Mouse (Mus musculus) CH12.LX (cell line): ENCODE measurements at regions not wholly inside any gene's neighbourhood (a gene's known extent, or its start where the extent isn't known, plus 50 kb on each side); places are given as distances from the start of the nearest gene placed in this dataset.

Source experiments
- DNase-seq: peaks from one replicate; pipeline ENCODE4 v3.0.0-alpha.2; 2013; ENCODE audit errors: extremely low read depth
- H3K27ac ChIP-seq: 2 replicates; pipeline ENCODE4 v1.5.1; 2012; ENCODE audit warnings: low read depth, mild to moderate bottlenecking, control low read depth, moderate library complexity; ENCODE audit not compliant: insufficient read depth
- H3K27me3 ChIP-seq: replicated peaks from 2 replicates; pipeline ENCODE3; 2012; ENCODE audit warnings: inconsistent platforms
- H3K36me3 ChIP-seq, 2 experiments: replicated peaks in 1 of 2; 2 replicates each; pipeline versions ENCODE3 to v1.6.1; 2012; ENCODE audit warnings: inconsistent platforms in 1 of 2, low read length in 1 of 2, mild to moderate bottlenecking in 1 of 2, mixed read lengths in 1 of 2, moderate library complexity in 1 of 2; ENCODE audit not compliant: control insufficient read depth in 1 of 2, insufficient read depth in 1 of 2
- H3K4me1 ChIP-seq, 2 experiments: 2 replicates each; pipeline ENCODE4 v1.6.1; 2012; ENCODE audit warnings: inconsistent platforms in 1 of 2, moderate library complexity in 1 of 2; ENCODE audit not compliant: insufficient read depth in 2 of 2, control insufficient read depth in 1 of 2
- H3K4me2 ChIP-seq: 2 replicates; pipeline ENCODE4 v1.6.1; 2012; ENCODE audit warnings: low read depth, mild to moderate bottlenecking, control low read depth; ENCODE audit not compliant: poor library complexity, insufficient read depth, severe bottlenecking
- H3K4me3 ChIP-seq, 3 experiments: fragments of 150-350 bp in 1 of 3; sonication (generic) in 1 of 3; replicated peaks in 1 of 3; 2 replicates each; pipeline versions ENCODE3 to v1.5.1; 2011 to 2012; ENCODE audit warnings: low read depth in 2 of 3, low read length in 2 of 3, mild to moderate bottlenecking in 2 of 3, moderate library complexity in 2 of 3, control low read depth in 1 of 3, improper control_type of control experiment in 1 of 3, inconsistent platforms in 1 of 3, mixed read lengths in 1 of 3; ENCODE audit not compliant: poor library complexity in 1 of 3
- H3K79me2 ChIP-seq: replicated peaks from 2 replicates; pipeline ENCODE4 v1.6.1; 2012; ENCODE audit warnings: mild to moderate bottlenecking, moderate library complexity; ENCODE audit not compliant: control insufficient read depth, poor library complexity, insufficient read depth, severe bottlenecking; ENCODE audit errors: extremely low read depth
- H3K9ac ChIP-seq: 2 replicates; pipeline ENCODE4 v1.6.1; 2012; ENCODE audit warnings: low read depth, mild to moderate bottlenecking, control low read depth, moderate library complexity; ENCODE audit not compliant: insufficient read depth
- H3K9me3 ChIP-seq: replicated peaks from 2 replicates; pipeline ENCODE3; 2012; ENCODE audit warnings: low read length, inconsistent platforms, mixed read lengths
- CHD1 ChIP-seq: IDR thresholded peaks from 2 replicates; pipeline ENCODE4 v1.6.1; 2012; ENCODE audit warnings: low read depth, low read length, improper control_type of control experiment, inconsistent platforms
- CHD2 ChIP-seq: IDR thresholded peaks from 2 replicates; pipeline ENCODE4 v1.6.1; 2011; ENCODE audit warnings: low read length, improper control_type of control experiment
- CTCF ChIP-seq, 2 experiments: IDR thresholded peaks in 1 of 2; conservative IDR thresholded peaks in 1 of 2; 2 replicates each; pipeline ENCODE4 v1.5.1; 2011 to 2012; ENCODE audit warnings: low read depth in 2 of 2, low read length in 2 of 2, improper control_type of control experiment in 1 of 2, inconsistent platforms in 1 of 2, mild to moderate bottlenecking in 1 of 2, moderate library complexity in 1 of 2
- ELF1 ChIP-seq: IDR thresholded peaks from 2 replicates; pipeline ENCODE4 v1.6.1; 2014; ENCODE audit warnings: low read depth, mild to moderate bottlenecking, inconsistent platforms, low read length, improper control_type of control experiment
- EP300 ChIP-seq: IDR thresholded peaks from 2 replicates; pipeline ENCODE4 v1.6.1; 2011; ENCODE audit warnings: low read length, improper control_type of control experiment
- ETS1 ChIP-seq: conservative IDR thresholded peaks from 2 replicates; pipeline ENCODE4 v1.6.1; 2012; ENCODE audit warnings: low read depth, mild to moderate bottlenecking, inconsistent platforms, low read length, improper control_type of control experiment, moderate library complexity
- GABPA ChIP-seq: IDR thresholded peaks from 2 replicates; pipeline ENCODE4 v1.6.1; 2012; ENCODE audit warnings: low read depth, low read length, improper control_type of control experiment, inconsistent platforms; ENCODE audit not compliant: insufficient replicate concordance
- IRF4 ChIP-seq: IDR thresholded peaks from 2 replicates; pipeline ENCODE4 v1.6.1; 2014; ENCODE audit warnings: low read depth, mild to moderate bottlenecking, inconsistent platforms, low read length, improper control_type of control experiment
- KAT2A ChIP-seq: IDR thresholded peaks from 2 replicates; pipeline ENCODE4 v1.6.1; 2012; ENCODE audit warnings: low read length, improper control_type of control experiment, inconsistent platforms; ENCODE audit not compliant: insufficient replicate concordance
- MAZ ChIP-seq: IDR thresholded peaks from 2 replicates; pipeline ENCODE4 v1.6.1; 2012; ENCODE audit warnings: low read depth, mild to moderate bottlenecking, inconsistent platforms, low read length, improper control_type of control experiment, moderate library complexity
- MEF2A ChIP-seq: IDR thresholded peaks from 2 replicates; pipeline ENCODE4 v1.6.1; 2014; ENCODE audit warnings: low read depth, mild to moderate bottlenecking, inconsistent platforms, low read length, improper control_type of control experiment, borderline replicate concordance
- MXI1 ChIP-seq: IDR thresholded peaks from 2 replicates; pipeline ENCODE4 v1.6.1; 2011; ENCODE audit warnings: mild to moderate bottlenecking, low read depth, low read length, improper control_type of control experiment
- MYC ChIP-seq: IDR thresholded peaks from 2 replicates; pipeline ENCODE4 v1.6.1; 2011; ENCODE audit warnings: low read depth, mild to moderate bottlenecking, improper control_type of control experiment, low read length
- PAX5 ChIP-seq: IDR thresholded peaks from 2 replicates; pipeline ENCODE4 v1.6.1; 2012; ENCODE audit warnings: low read length, inconsistent platforms, mixed read lengths
- RAD21 ChIP-seq: IDR thresholded peaks from 2 replicates; pipeline ENCODE4 v1.6.1; 2011; ENCODE audit warnings: low read depth, mild to moderate bottlenecking, low read length, improper control_type of control experiment, moderate library complexity
- SIN3A ChIP-seq: IDR thresholded peaks from 2 replicates; pipeline ENCODE4 v1.6.1; 2012; ENCODE audit warnings: low read length, improper control_type of control experiment, inconsistent platforms
- SMC3 ChIP-seq: IDR thresholded peaks from 2 replicates; pipeline ENCODE4 v1.6.1; 2011; ENCODE audit warnings: low read depth, low read length, improper control_type of control experiment
- TBP ChIP-seq: conservative IDR thresholded peaks from 2 replicates; pipeline ENCODE4 v1.6.1; 2011; ENCODE audit warnings: low read depth, low read length, improper control_type of control experiment
- TCF12 ChIP-seq: IDR thresholded peaks from 2 replicates; pipeline ENCODE4 v1.6.1; 2014; ENCODE audit warnings: low read depth, mild to moderate bottlenecking, inconsistent platforms, low read length, improper control_type of control experiment
- UBTF ChIP-seq: IDR thresholded peaks from 2 replicates; pipeline ENCODE4 v1.6.1; 2012; ENCODE audit warnings: low read depth, mild to moderate bottlenecking, inconsistent platforms, low read length, improper control_type of control experiment, moderate library complexity
- ZC3H11A ChIP-seq: IDR thresholded peaks from 2 replicates; pipeline ENCODE4 v1.6.1; 2012; ENCODE audit warnings: low read depth, mild to moderate bottlenecking, inconsistent platforms, low read length, improper control_type of control experiment
- ZMIZ1 ChIP-seq: IDR thresholded peaks from 2 replicates; pipeline ENCODE4 v1.6.1; 2012; ENCODE audit warnings: low read depth, mild to moderate bottlenecking, inconsistent platforms, low read length, improper control_type of control experiment
- ZNF384 ChIP-seq: IDR thresholded peaks from 2 replicates; pipeline ENCODE4 v1.6.1; 2012; ENCODE audit warnings: low read depth, low read length, improper control_type of control experiment, inconsistent platforms
- dilution Hi-C: fragments of 300-500 bp; cut with MboI; formaldehyde crosslinking; loops from 2 replicates; pipeline ENCODE4 v1.14.3; 2020; ENCODE audit warnings: low sequenced_read_pairs; ENCODE audit not compliant: extremely low pct_unique_long_range_greater_than_20kb, extremely low pct_ligation_motif_present
- in situ Hi-C: fragments of 300-500 bp; cut with MboI; formaldehyde crosslinking; loops from 3 replicates; pipeline ENCODE4 v1.14.3; 2019; ENCODE audit warnings: low sequenced_read_pairs, low pct_ligation_motif_present, low pct_unique_long_range_greater_than_20kb, mixed read lengths

GRCm38 (mm10) chr7:138472371-138472770 is 74.8 kb upstream of the Tcerg1l start:
- H3K9ac ChIP-seq = no peak overlapping the region
- no peak for DNase-seq
- no peaks in the 10 kb centered on the region for H3K4me1 ChIP-seq
- H3K9me3 ChIP-seq = no peaks in the 10 kb centered on the region
- TF ChIP-seq SIN3A (no peak), ELF1 (no peak), KAT2A (no peak), ZNF384 (no peak), MXI1 (no peak), UBTF (no peak), RAD21 (no peak), MEF2A (no peak), ZMIZ1 (no peak), CHD1 (no peak), TCF12 (no peak), MYC (no peak), PAX5 (no peak), ZC3H11A (no peak), CTCF (conservative IDR thresholded peaks at IDR 0.05 in 1 of 2, IDR thresholded peaks at IDR 0.05 in 1 of 2; ENCODE audit: low read depth in 2 of 2, low read length in 2 of 2) (no peak), TBP (no peak)
- dilution Hi-C loops (no loop called here), in situ Hi-C loops (no loop called here)
- peaks cover 88% of the 10 kb centered on the region for H3K27me3 ChIP-seq
- H3K4me2 ChIP-seq = no peak overlapping the region
- no peaks in the 10 kb centered on the region for H3K36me3 ChIP-seq
- no peak overlapping the region for H3K4me3 ChIP-seq
- H3K27ac ChIP-seq = no peak overlapping the region
- H3K79me2 ChIP-seq = no peaks in the 10 kb centered on the region

- H3K9me3 ChIP-seq = no peaks in the 10 kb centered on the region
- no peak overlapping the region for H3K4me2 ChIP-seq
- in situ Hi-C loops = no loop called here
Measured at GRCm38 (mm10) chr7:138469211-138469610, 71.7 kb upstream of the Tcerg1l start.

More at GRCm38 (mm10) chr7:138469211-138469610, 71.7 kb upstream of the Tcerg1l start:
- H3K9ac ChIP-seq = no peak overlapping the region
- TF ChIP-seq RAD21 (no peak), MAZ (no peak), CHD2 (no peak), ZMIZ1 (no peak), CTCF (conservative IDR thresholded peaks at IDR 0.05 in 1 of 2, IDR thresholded peaks at IDR 0.05 in 1 of 2; ENCODE audit: low read depth in 2 of 2, low read length in 2 of 2) (no peak), SMC3 (no peak), ETS1 (no peak), EP300 (no peak), GABPA (no peak), IRF4 (no peak)
- H3K27ac ChIP-seq = no peak overlapping the region
- H3K4me1 ChIP-seq = no peaks in the 10 kb centered on the region
- dilution Hi-C loops = no loop called here
- H3K36me3 ChIP-seq = no peaks in the 10 kb centered on the region
- no peaks in the 10 kb centered on the region for H3K79me2 ChIP-seq
- DNase-seq = no peak
- no peak overlapping the region for H3K4me3 ChIP-seq
- H3K27me3 ChIP-seq = peaks cover 94% of the 10 kb centered on the region
